Mouse (Mus musculus): ENCODE results near the gene Plbd2.

Gene Plbd2

GRCm38 (mm10) chr5:120473361-120473760, 30.1 kb downstream of the Plbd2 start:
- DNase-seq (ENCODE audit: low spot score): no peak

GRCm38 (mm10) chr5:120472770-120473169, 30.7 kb downstream of the Plbd2 start, which contains the start of gene Sdsl:
Sdsl (minus strand) TSS chr5:120472810.
- DNase-seq (ENCODE audit: low spot score): no peak

DNA sequence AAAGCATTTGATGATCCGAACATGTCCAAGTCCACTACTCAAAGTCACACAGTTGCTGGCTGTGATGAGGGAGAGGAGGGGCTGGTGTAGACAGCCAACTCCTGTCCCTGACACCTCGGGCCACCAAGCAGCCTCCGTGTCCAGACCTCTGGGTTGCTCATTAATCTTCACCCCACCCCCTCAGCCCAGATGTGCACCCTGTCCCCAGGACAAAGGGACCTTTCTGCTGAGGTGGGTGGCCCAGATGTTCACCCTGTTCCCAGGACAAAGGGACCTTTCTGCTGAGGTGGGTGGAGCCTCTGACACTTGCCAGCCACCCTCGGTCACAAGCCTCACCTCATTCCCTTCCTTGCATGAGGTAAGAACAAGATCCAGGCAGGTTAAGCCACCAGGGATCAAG, 31.9 kb downstream of the Plbd2 start:
- DNase-seq (ENCODE audit: low spot score): no peak

DNA sequence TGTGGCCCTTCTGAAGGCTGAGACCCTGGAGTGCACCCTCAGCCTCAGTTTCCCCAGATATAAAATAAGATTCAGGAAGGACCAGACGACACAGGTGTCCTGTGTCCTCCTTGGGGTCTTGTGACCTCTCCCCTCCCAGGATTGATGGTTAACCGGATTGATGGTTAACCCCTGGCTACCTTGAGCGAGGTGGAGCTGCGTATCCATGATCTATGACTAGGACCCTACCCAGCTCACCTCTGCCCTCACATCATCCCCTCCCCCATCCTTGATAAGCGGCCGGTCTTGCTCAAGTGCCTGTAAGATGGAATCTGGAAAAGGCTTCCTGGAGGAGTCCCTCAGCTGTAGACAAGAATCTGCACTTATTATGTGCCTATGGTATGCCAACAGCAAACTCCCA, 34.6 kb downstream of the Plbd2 start:
- DNase-seq (ENCODE audit: low spot score): no peak

GRCm38 (mm10) chr5:120468336-120468735, 35.1 kb downstream of the Plbd2 start:
- DNase-seq (ENCODE audit: low spot score): no peak

DNA sequence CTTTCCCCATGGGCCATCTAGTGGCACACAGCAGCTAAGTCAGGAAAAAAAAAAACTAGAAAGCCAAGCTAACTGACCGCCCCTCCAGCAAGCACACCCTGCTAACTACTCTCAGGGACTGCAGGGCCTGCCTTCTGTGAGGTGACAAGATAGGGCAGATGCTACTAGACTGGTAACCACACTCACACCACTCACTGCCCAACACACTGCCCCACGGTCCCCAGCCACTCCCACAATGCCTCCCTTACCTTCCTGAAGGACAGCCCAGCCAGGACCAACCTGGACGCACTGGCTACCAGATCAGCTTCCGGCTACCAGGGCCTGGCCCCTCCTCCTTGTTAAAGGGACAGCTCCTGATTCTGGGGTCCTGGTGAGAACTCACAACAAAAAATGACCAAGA, 36.4 kb downstream of the Plbd2 start:
- DNase-seq (ENCODE audit: low spot score): no peak

- DNase-seq (ENCODE audit: low spot score): peak; percentile 81
Observed at GRCm38 (mm10) chr5:120465860-120466259, 37.6 kb downstream of the Plbd2 start.

GRCm38 (mm10) chr5:120465062-120465461, 38.4 kb downstream of the Plbd2 start:
- no peak for DNase-seq (ENCODE audit: low spot score)

DNA sequence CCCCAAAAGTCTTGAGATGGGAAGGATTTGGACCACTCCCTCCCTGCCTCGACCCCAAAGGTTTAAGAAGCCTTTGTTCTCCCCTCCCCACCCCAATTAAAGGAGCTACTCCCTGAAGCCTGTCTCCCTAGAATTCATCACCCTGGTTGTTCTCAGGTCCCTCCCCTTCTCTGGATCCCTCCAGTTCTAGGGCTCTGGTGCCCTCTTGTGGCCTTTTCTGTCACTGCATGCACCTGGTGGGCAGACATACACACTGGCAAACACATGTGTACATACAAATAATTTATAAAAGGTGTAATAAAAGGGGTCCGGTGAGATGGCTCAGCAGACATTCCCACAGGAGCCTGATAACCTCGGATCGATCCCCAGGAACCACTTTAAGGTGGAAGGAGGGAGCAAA, 39.1 kb downstream of the Plbd2 start:
- no peak for DNase-seq (ENCODE audit: low spot score)

GRCm38 (mm10) chr5:120461902-120462301, 41.5 kb downstream of the Plbd2 start:
- DNase-seq (ENCODE audit: low spot score): no peak

DNA sequence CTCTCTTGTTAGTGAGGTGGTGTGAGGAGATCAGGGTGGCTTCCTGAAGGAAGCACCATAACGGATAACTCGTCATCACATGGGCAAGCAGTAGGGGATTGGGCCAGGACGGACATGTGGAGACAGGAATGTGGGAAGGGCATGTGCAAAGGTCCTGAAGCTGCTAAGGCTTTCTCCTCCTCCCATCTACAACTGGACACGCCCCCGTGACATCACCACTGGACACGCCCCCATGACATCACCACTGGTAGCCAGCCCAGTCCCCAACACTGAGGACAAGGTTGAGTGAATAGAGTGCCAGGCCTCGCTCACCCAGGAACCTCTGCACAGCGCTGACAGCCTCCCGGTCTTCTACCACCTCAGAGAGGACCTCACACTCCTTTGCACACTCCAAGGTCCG, 44.3 kb downstream of the Plbd2 start:
- DNase-seq (ENCODE audit: low spot score): no peak

DNA sequence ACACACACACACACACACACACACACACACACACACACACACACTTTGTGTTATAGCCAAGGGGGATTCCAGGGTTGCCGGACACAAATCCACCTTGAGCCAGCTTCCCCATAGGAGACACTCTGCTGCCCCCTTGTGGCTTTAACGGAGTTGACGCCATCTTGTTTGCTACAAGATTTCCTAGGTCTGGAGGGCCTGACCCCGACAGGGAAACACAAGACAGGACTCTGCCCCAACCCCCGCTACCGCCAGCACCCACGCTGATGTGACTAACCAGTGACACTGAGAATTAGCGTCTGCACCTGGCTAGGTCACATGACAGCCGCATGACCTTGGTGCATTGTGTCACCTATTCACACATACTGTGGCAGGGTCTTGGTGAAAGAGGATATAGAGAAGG, 45.8 kb downstream of the Plbd2 start:
- peak; percentile 83 for DNase-seq (ENCODE audit: low spot score)

DNA sequence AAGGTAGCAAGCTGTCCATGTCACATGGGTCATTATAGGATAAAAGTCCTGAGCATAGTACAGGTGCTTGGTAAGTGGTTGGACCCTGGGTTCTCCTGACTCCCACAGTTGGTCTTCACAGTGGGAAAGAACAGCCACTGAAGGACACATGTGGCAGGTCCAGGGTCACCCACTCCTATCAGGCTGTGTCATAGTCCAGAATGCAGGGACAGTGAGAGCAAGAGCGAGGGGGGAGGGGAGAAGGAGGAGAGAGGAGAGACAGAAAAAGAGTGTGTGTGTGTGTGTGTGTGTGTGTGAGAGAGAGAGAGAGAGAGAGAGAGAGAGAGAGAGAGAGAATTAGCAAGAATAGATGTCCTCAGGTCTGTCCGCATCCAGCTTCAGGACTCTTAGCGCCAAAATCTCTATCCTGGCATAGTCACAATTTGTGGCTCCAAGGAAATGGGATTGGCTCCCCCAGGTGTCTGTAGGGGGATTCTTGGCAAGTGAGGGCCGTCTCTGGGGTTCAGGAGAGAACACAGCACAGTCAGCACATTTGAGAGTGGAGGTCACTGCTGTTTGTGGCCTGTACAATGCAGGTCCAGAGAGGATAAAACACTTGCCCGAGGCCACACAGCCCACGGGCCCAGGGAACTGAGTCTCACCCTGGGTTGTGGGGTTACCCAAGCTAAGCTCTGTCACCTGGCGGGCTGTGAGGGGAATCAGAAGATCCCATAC, 46.4 kb downstream of the Plbd2 start:
- no peak for DNase-seq (ENCODE audit: low spot score)

DNA sequence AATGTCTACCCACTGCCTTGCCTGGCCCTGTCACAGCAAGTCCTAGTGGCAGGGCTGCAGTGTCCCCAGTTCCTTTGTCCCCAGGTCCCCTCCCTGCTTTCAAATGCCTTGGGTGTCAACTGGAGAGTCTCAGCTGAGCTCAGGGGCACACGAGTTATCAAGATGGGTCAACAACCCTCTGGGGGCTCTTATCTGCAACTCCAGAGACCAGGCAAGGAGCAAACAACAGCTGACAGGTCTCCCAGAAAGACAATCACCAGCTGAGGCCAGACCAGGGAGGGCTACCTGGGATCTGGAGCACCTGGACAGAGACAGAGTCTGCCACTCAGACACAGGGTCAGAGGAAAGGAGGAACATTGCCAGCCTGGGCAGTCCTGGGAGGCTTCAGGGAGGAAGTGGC, 47.2 kb downstream of the Plbd2 start:
- DNase-seq (ENCODE audit: low spot score): no peak

DNA sequence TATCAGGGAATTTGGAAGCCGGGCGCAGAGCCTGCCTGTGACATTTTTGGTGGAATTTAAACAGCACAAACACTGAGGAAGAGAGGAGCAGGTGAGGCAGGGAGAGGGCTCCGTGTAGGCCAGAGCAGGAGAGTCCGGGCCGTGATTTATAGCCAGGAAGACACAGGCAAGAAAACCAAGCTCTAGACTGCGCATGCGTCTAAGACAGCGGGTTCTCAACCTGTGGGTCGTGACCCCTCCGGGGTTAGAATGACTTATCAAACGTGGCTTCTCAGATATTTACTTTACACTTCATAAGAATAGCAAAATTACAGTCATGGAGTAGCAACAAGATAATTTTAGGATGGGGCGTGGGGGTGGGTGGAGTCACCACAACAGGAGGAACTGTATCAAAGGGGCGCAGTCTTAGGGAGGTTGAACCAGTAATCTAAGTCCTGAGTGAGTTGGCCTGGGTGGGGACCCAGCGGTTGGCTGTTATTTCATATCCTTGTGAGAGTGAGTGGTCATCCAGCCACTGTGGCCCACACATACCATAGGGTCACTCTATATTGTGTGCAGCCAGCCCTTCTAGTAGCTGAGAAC, 48.6 kb downstream of the Plbd2 start:
- no peak for DNase-seq (ENCODE audit: low spot score)

DNA sequence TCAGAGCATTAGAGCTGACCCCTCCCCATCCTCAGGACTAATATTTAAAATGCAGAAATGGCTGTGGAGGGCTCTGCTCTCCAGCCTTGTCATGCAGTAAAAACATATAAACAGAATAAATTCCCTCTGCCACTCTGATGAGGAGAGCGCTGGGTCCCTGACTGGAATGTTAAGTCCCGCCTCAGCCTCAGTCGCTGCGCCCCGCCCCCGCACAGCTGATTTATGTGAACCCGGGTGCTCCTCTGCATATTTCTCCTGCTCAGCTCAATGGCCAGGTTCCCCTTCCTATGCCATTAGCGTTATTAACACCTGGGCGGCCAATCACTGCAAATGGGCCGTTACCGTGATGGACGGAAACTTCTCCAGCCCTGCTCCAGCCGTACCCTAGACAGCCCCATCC, 56.1 kb downstream of the Plbd2 start:
- DNase-seq (ENCODE audit: low spot score): no peak

GRCm38 (mm10) chr5:120440733-120441132, 62.7 kb downstream of the Plbd2 start:
- peak; percentile 63 for DNase-seq (ENCODE audit: low spot score)

- no peak for DNase-seq (ENCODE audit: low spot score)
Observed at GRCm38 (mm10) chr5:120439887-120440670, 63.3 kb downstream of the Plbd2 start.

DNA sequence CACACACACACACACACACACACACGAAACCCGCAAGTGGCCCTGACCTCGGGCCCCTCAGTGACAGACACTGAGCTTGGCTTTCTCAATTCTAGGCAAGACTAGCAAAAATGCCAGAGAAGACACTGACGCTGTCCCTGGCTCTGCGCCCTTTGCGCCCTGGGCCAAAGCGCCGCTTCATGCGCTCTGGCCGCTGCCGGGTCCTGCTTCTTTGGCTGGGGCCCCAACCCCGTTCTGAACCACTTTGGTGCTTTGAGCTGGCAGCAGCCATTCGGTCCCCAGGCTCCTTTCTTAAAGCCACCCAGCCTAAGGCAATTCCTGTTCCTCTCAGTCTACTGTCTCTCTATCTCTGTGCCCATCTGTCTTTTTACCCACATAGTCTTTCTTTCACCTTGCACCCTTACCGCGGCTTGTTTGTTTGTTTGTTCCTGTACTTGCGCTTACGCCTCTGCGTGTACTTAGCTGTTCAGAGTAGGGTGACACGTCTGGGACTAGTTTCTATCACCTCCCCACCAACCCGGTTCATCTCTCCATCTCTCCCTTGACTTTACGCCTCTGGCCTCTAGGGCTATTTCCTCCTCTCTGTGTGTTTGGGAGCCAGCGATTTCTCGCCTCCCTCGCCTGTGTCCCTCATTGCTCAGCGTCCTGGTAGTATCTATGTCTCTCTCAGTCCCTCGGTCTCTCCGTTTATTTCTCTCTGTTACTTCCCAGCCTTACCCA, 64.3 kb downstream of the Plbd2 start:
- DNase-seq (ENCODE audit: low spot score): no peak

DNA sequence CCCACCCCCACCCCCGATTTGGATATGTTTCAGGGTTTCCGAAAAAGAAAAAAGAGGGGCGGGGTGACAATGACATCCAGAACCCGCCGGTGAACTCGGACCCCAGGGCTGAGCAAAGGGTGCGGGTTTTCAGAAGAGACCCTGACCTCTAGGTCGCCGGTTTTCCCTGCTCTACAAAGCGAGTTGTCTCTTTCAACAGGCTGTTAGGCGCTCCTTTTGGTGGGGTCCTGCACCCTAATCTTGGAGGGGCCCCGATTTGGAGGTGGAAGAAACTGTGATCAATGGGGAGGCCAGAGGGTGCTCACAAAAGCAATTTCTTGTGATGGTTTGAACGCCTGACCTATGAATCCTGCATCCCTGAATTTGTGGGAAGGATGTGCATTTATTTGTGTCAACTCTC, 65.0 kb downstream of the Plbd2 start:
- no peak for DNase-seq (ENCODE audit: low spot score)

GRCm38 (mm10) chr5:120437986-120438385, 65.4 kb downstream of the Plbd2 start:
- no peak for DNase-seq (ENCODE audit: low spot score)

DNA sequence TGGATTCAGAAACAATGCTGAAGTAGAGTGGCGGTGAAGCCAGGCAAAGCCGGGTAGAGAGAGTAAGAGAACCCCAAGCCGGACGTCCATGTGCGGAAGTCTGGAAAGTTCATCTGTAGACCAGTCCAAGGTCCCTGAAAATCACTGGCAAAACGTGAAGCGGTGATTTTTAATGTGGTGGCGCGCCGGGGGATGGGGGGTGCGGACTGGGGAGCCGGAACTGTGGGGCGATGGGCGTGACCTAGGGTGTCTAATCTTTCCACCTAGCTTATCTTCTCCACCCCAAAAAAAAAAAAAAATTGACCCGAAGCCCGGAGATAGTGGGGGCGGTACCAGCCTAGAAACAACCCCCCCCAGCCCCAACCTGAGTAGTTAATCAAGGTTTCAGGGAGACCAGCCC, 65.9 kb downstream of the Plbd2 start:
- no peak for DNase-seq (ENCODE audit: low spot score)
